Mouse (Mus musculus) mesoderm, embryonic 11.5 days (tissue): ENCODE measurements at regions not wholly inside any gene's neighbourhood (a gene's known extent, or its start where the extent isn't known, plus 50 kb on each side); places are given as distances from the start of the nearest gene placed in this dataset.

Experiments
- DNase-seq: peaks from one replicate; pipeline ENCODE4 v3.0.0-alpha.2; 2012; ENCODE audit warnings: low read depth, low spot score

GRCm38 (mm10) chr11:6924476-6924875, 87.0 kb upstream of the Gm11983 start:
- no peak for DNase-seq

- DNase-seq, result no peak
Observed at GRCm38 (mm10) chr11:6923917-6924316, 86.5 kb upstream of the Gm11983 start.

- no peak for DNase-seq
Observed at GRCm38 (mm10) chr11:6918546-6918945, 81.1 kb upstream of the Gm11983 start.

GRCm38 (mm10) chr11:6905630-6906029, 68.2 kb upstream of the Gm11983 start:
- DNase-seq, result no peak

GRCm38 (mm10) chr11:6902991-6903390, 65.5 kb upstream of the Gm11983 start:
- DNase-seq, result no peak

- no peak for DNase-seq
Observed at GRCm38 (mm10) chr11:6902271-6902670, 64.8 kb upstream of the Gm11983 start.

GRCm38 (mm10) chr11:6900769-6901481, 63.5 kb upstream of the Gm11983 start:
- DNase-seq, result no peak

- DNase-seq, result no peak
Observed at GRCm38 (mm10) chr11:6900357-6900756, 62.9 kb upstream of the Gm11983 start.

- DNase-seq, result no peak
Observed at GRCm38 (mm10) chr11:6899271-6900005, 62.0 kb upstream of the Gm11983 start.

GRCm38 (mm10) chr11:6898357-6899097, 61.1 kb upstream of the Gm11983 start:
- no peak for DNase-seq

GRCm38 (mm10) chr11:6895786-6896093, 58.3 kb upstream of the Gm11983 start:
- DNase-seq, result no peak

- DNase-seq, result no peak
Observed at GRCm38 (mm10) chr11:6894911-6895785, 57.7 kb upstream of the Gm11983 start.

- no peak for DNase-seq
Observed at GRCm38 (mm10) chr11:6893734-6894133, 56.3 kb upstream of the Gm11983 start.

GRCm38 (mm10) chr11:6893063-6893462, 55.6 kb upstream of the Gm11983 start:
- no peak for DNase-seq

- no peak for DNase-seq
Observed at GRCm38 (mm10) chr11:6890450-6890849, 53.0 kb upstream of the Gm11983 start.

GRCm38 (mm10) chr11:6889660-6890185, 52.3 kb upstream of the Gm11983 start:
- no peak for DNase-seq

GRCm38 (mm10) chr11:6889120-6889519, 51.7 kb upstream of the Gm11983 start:
- DNase-seq, result no peak
